Mouse (Mus musculus): ENCODE results near the gene Spg21. TPM values are rescaled to one million over a fixed set of nuclear protein-coding genes. Genes with fewer than 3 reads are reported as not detected.

The Spg21 gene
- polyA plus RNA-seq, 1 experiment from 2014 or later, result 138 TPM

Other genes with a start within 250 kb of the Spg21 start
- gene Cilp, start 195.8 kb upstream of the Spg21 start, polyA plus RNA-seq (2015; fragmentation: Nextera tagmentation; extraction: Ambion mirVana), result 0.18 and 0.20 TPM in 2 replicates
- gene Clpx, start 166.7 kb upstream of the Spg21 start, polyA plus RNA-seq (2015; fragmentation: Nextera tagmentation; extraction: Ambion mirVana), result 45.0 and 48.0 TPM in 2 replicates
- 8.6 and 9.6 TPM in 2 replicates for gene Pdcd7, start 114.8 kb upstream of the Spg21 start, polyA plus RNA-seq (2015; fragmentation: Nextera tagmentation; extraction: Ambion mirVana)
- gene Ubap1l, start 99.9 kb upstream of the Spg21 start, polyA plus RNA-seq (2015; fragmentation: Nextera tagmentation; extraction: Ambion mirVana), result 0.31 and 0.98 TPM in 2 replicates
- 0.81 and 1.2 TPM in 2 replicates for gene Kbtbd13, start 69.3 kb upstream of the Spg21 start, polyA plus RNA-seq (2015; fragmentation: Nextera tagmentation; extraction: Ambion mirVana)
- gene Rasl12, start 62.4 kb upstream of the Spg21 start, polyA plus RNA-seq (2015; fragmentation: Nextera tagmentation; extraction: Ambion mirVana), result 6.7 and 6.8 TPM in 2 replicates
- not detected in 2 replicates for gene Slc51b, start 38.0 kb upstream of the Spg21 start, polyA plus RNA-seq (2015; fragmentation: Nextera tagmentation; extraction: Ambion mirVana)
- 22.7 and 23.5 TPM in 2 replicates for gene Mtfmt, start 25.2 kb upstream of the Spg21 start, polyA plus RNA-seq (2015; fragmentation: Nextera tagmentation; extraction: Ambion mirVana)
- 0.24 and 0.46 TPM in 2 replicates for gene Ankdd1a, start 59.2 kb downstream of the Spg21 start, polyA plus RNA-seq (2015; fragmentation: Nextera tagmentation; extraction: Ambion mirVana)
- gene Plekho2, start 119.1 kb downstream of the Spg21 start, polyA plus RNA-seq (2015; fragmentation: Nextera tagmentation; extraction: Ambion mirVana), result 4.7 and 5.7 TPM in 2 replicates
- 8.9 and 10.2 TPM in 2 replicates for gene Pif1, start 126.2 kb downstream of the Spg21 start, polyA plus RNA-seq (2015; fragmentation: Nextera tagmentation; extraction: Ambion mirVana)
- gene Rbpms2, start 168.7 kb downstream of the Spg21 start, polyA plus RNA-seq (2015; fragmentation: Nextera tagmentation; extraction: Ambion mirVana), result 3.2 and 3.4 TPM in 2 replicates
- gene Oaz2, start 207.1 kb downstream of the Spg21 start, polyA plus RNA-seq (2015; fragmentation: Nextera tagmentation; extraction: Ambion mirVana), result 345 and 364 TPM in 2 replicates